Mouse (Mus musculus) E14TG2a.4 (cell line): Measurements from ENCODE around the gene Susd4.
A peak's percentile ranks its signal among the peaks of the same experiment; 100 is the strongest.

ENCODE experiments used
- H3K27me3 ChIP-seq: 2 replicates; pipeline ENCODE4 v1.6.1; 2014; ENCODE audit warnings: low read length, control low read depth; ENCODE audit not compliant: insufficient read depth
- H3K36me3 ChIP-seq: 2 replicates; pipeline ENCODE4 v1.6.1; 2014; ENCODE audit warnings: low read length, control low read depth; ENCODE audit not compliant: insufficient read depth
- H3K4me1 ChIP-seq: replicated peaks from 2 replicates; pipeline ENCODE4 v1.6.1; 2014; ENCODE audit warnings: low read depth, low read length, control low read depth
- H3K4me3 ChIP-seq: replicated peaks from 2 replicates; pipeline ENCODE4 v1.5.1; 2014; ENCODE audit warnings: mild to moderate bottlenecking, low read length
- H3K9me3 ChIP-seq: 2 replicates; pipeline ENCODE4 v1.6.1; 2014; ENCODE audit warnings: low read length, control low read depth
- CTCF ChIP-seq: conservative IDR thresholded peaks from 2 replicates; pipeline ENCODE4 v1.5.1; 2014; ENCODE audit warnings: low read length
- NANOG ChIP-seq: IDR thresholded peaks from 2 replicates; pipeline ENCODE4 v1.6.1; 2014; ENCODE audit warnings: borderline replicate concordance, low read length, mixed read lengths
- POU5F1 ChIP-seq: IDR thresholded peaks from 2 replicates; pipeline ENCODE4 v1.6.1; 2014; ENCODE audit warnings: low read length, borderline replicate concordance

The Susd4 gene

GRCm38 (mm10) chr1:182778225-182778624 lies 14.6 kb downstream of the Susd4 start:
- Histone ChIP-seq H3K36me3 (no peaks in the 10 kb centered on the region), H3K4me1 (peaks cover 12% of the 10 kb centered on the region)
- TF ChIP-seq CTCF (no peak), NANOG (no peak), POU5F1 (no peak)

GRCm38 (mm10) chr1:182779024-182779520 lies 15.4 kb downstream of the Susd4 start:
- Histone ChIP-seq H3K4me1 (peaks cover 12% of the 10 kb centered on the region), H3K4me3 (no peak overlapping the region), H3K9me3 (no peaks in the 10 kb centered on the region), H3K36me3 (no peaks in the 10 kb centered on the region), H3K27me3 (peaks cover 7% of the 10 kb centered on the region; the same call in 1 of the 2 replicates)
- TF ChIP-seq POU5F1 (no peak), CTCF (no peak), NANOG (no peak)

More at GRCm38 (mm10) chr1:182778225-182778624, 14.6 kb downstream of the Susd4 start:
- Histone ChIP-seq H3K4me3 (no peak overlapping the region), H3K9me3 (no peaks in the 10 kb centered on the region), H3K27me3 (peaks cover under 1% of the 10 kb centered on the region; the same call in 1 of the 2 replicates)

GRCm38 (mm10) chr1:182783774-182784173 lies 20.1 kb downstream of the Susd4 start:
- H3K4me1 ChIP-seq = no peaks in the 10 kb centered on the region
- no peaks in the 10 kb centered on the region for H3K36me3 ChIP-seq
- no peaks in the 10 kb centered on the region for H3K9me3 ChIP-seq
- no peak overlapping the region for H3K4me3 ChIP-seq
- TF ChIP-seq CTCF (no peak), NANOG (no peak), POU5F1 (no peak)
- peaks cover 7% of the 10 kb centered on the region; the same call in 1 of the 2 replicates for H3K27me3 ChIP-seq

- Histone ChIP-seq H3K4me1 (no peaks in the 10 kb centered on the region), H3K27me3 (peaks cover 7% of the 10 kb centered on the region; the same call in 1 of the 2 replicates), H3K9me3 (no peaks in the 10 kb centered on the region), H3K36me3 (no peaks in the 10 kb centered on the region), H3K4me3 (no peak overlapping the region)
- no peak for TF ChIP-seq POU5F1
- TF ChIP-seq CTCF = no peak
- TF ChIP-seq NANOG = no peak
These were observed 21.1 kb downstream of the Susd4 start for GRCm38 (mm10) chr1:182784784-182785183.

- Histone ChIP-seq H3K4me3 (no peak overlapping the region), H3K4me1 (no peaks in the 10 kb centered on the region), H3K36me3 (no peaks in the 10 kb centered on the region), H3K27me3 (peaks cover 7% of the 10 kb centered on the region; the same call in 1 of the 2 replicates), H3K9me3 (no peaks in the 10 kb centered on the region)
- no peak for TF ChIP-seq CTCF
- no peak for TF ChIP-seq NANOG
- TF ChIP-seq POU5F1 = no peak
These were observed 21.8 kb downstream of the Susd4 start for GRCm38 (mm10) chr1:182785504-182785903.

GRCm38 (mm10) chr1:182787030-182787429 lies 23.4 kb downstream of the Susd4 start:
- H3K9me3 ChIP-seq = no peaks in the 10 kb centered on the region
- H3K36me3 ChIP-seq = no peaks in the 10 kb centered on the region
- H3K4me3 ChIP-seq = no peak overlapping the region
- H3K27me3 ChIP-seq = peaks cover 7% of the 10 kb centered on the region; the same call in 1 of the 2 replicates
- H3K4me1 ChIP-seq = peaks cover 2% of the 10 kb centered on the region
- TF ChIP-seq POU5F1 (no peak), CTCF (peak; percentile 57)

GRCm38 (mm10) chr1:182788896-182789295 lies 25.2 kb downstream of the Susd4 start:
- no peaks in the 10 kb centered on the region for H3K9me3 ChIP-seq

GRCm38 (mm10) chr1:182792521-182793071 lies 28.9 kb downstream of the Susd4 start:
- Histone ChIP-seq H3K36me3 (no peaks in the 10 kb centered on the region), H3K4me3 (no peak overlapping the region), H3K9me3 (no peaks in the 10 kb centered on the region), H3K27me3 (peaks cover 8% of the 10 kb centered on the region; the same call in 1 of the 2 replicates), H3K4me1 (peaks cover 8% of the 10 kb centered on the region)
- peak; percentile 46 for TF ChIP-seq CTCF
- no peak for TF ChIP-seq NANOG
- TF ChIP-seq POU5F1 = no peak

More at GRCm38 (mm10) chr1:182788896-182789295, 25.2 kb downstream of the Susd4 start:
- Histone ChIP-seq H3K4me3 (no peak overlapping the region), H3K27me3 (no peaks in the 10 kb centered on the region), H3K4me1 (peaks cover 8% of the 10 kb centered on the region), H3K36me3 (no peaks in the 10 kb centered on the region)
- TF ChIP-seq POU5F1 = no peak
- TF ChIP-seq NANOG = no peak
- no peak for TF ChIP-seq CTCF
